Comparison of ENCODE assay signal across 8 mouse cellular contexts in the genomic region with DNA sequence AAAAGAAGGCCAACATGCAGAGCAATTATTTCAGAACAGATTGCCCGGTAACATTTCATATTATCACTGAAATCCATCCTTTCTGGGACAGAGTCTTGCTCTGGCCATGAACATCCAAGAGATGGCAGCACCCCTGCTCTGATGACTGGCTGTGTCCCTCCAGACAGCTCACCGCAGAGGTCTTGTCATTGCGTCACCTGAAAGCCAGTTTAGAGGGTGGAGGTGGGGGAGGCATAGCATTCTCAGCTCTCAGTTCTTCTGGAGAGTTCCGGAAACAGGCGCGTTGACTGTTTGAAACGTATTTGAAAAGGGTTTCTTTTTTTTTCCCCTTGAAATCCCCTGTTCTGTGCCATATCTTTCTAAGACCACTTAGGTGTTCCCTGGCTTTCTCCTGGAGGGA.
A peak's percentile ranks its signal among the peaks of the same experiment; 100 is the strongest.
DNase-seq lines count a peak whose midpoint lies in the region; ATAC-seq and TF ChIP-seq lines count a peak whose summit lies in the region.

No protein-coding gene starts in this region.

- DNase-seq in MEL (ENCODE audit: low read depth, low spot score) = no peak
- peak; percentile 0 for DNase-seq in c-Kit-positive CD71-positive TER-119-negative erythroid progenitor cells, embryonic 14.5 days (ENCODE audit: low read depth)
- DNase-seq in heart, postnatal 0 days (ENCODE audit: low spot score) = peak; percentile 85
- peak; percentile 57 to 70 for DNase-seq in kidney, postnatal 36 days
- DNase-seq in lung, adult 18-20 months = peak; percentile 37 to 67
- peak; percentile 42 for DNase-seq in ovary, postnatal 36 days (ENCODE audit: low spot score)
- peak; percentile 35 to 59 for DNase-seq in urinary bladder, postnatal 36 days (ENCODE audit: low spot score in 2 of 2)

- no peak for TF ChIP-seq POLR2A in MEL (IDR thresholded peaks at IDR 0.05; ENCODE audit: control insufficient read depth in 1 of 2, insufficient read depth in 1 of 2, low read depth in 1 of 2, low read length in 2 of 2, poor library complexity in 1 of 2)

- no peak overlapping the region for H3K4me2 ChIP-seq in forebrain, embryonic 13.5 days
- H3K4me2 ChIP-seq in heart, postnatal 0 days (ENCODE audit: low read depth, low read length) = peak overlapping the region; percentile 9; the same call in 1 of the 2 replicates

- no peaks in the 10 kb centered on the region for H3K4me1 ChIP-seq in MEL (ENCODE audit: control insufficient read depth in 1 of 2, insufficient read depth in 2 of 2, low read length in 2 of 2)
- peaks cover 10% of the 10 kb centered on the region; the same call in 1 of the 2 replicates for H3K4me1 ChIP-seq in forebrain, embryonic 13.5 days
- H3K4me1 ChIP-seq in heart, postnatal 0 days (ENCODE audit: control insufficient read depth, insufficient read depth) = peaks cover 8% of the 10 kb centered on the region; the same call in 1 of the 2 replicates

- TF ChIP-seq RAD21 in MEL (IDR thresholded peaks at IDR 0.05; ENCODE audit: low read depth, low read length) = peak; percentile 29

- peak in 2 of 3 experiments; percentile 29 to 34; a peak in 3 of 6 replicates for TF ChIP-seq CTCF in MEL (IDR thresholded peaks at IDR 0.05 in 2 of 3, conservative IDR thresholded peaks at IDR 0.05 in 1 of 3; ENCODE audit: control insufficient read depth in 1 of 3, insufficient read depth in 1 of 3, low read depth in 2 of 3, low read length in 3 of 3, poor library complexity in 1 of 3, severe bottlenecking in 1 of 3)
- TF ChIP-seq CTCF in heart, postnatal 0 days (IDR thresholded peaks at IDR 0.05; ENCODE audit: low read depth) = peak; percentile 82

- H3K9ac ChIP-seq in MEL (ENCODE audit: control insufficient read depth, low read depth, low read length, poor library complexity, severe bottlenecking) = no peak overlapping the region
- H3K9ac ChIP-seq in forebrain, embryonic 13.5 days = no peak overlapping the region
- no peak overlapping the region for H3K9ac ChIP-seq in heart, postnatal 0 days (replicated peaks; ENCODE audit: low read depth, low read length)

- no peaks in the 10 kb centered on the region for H3K36me3 ChIP-seq in MEL (ENCODE audit: control insufficient read depth in 1 of 2, insufficient read depth in 2 of 2, low read length in 2 of 2)
- no peaks in the 10 kb centered on the region for H3K36me3 ChIP-seq in forebrain, embryonic 13.5 days (ENCODE audit: poor library complexity, severe bottlenecking)
- no peaks in the 10 kb centered on the region for H3K36me3 ChIP-seq in heart, postnatal 0 days (replicated peaks; ENCODE audit: control insufficient read depth, insufficient read depth, low read length)

- no peak overlapping the region for H3K27ac ChIP-seq in MEL (ENCODE audit: control insufficient read depth, low read depth, low read length)
- H3K27ac ChIP-seq in forebrain, embryonic 13.5 days = no peak overlapping the region
- H3K27ac ChIP-seq in heart, postnatal 0 days (ENCODE audit: low read depth) = no peak overlapping the region

- H3K4me3 ChIP-seq in MEL (ENCODE audit: control insufficient read depth in 1 of 2, insufficient read depth in 1 of 2, low read depth in 2 of 2, low read length in 2 of 2) = no peak overlapping the region
- no peak overlapping the region for H3K4me3 ChIP-seq in forebrain, embryonic 13.5 days
- no peak overlapping the region for H3K4me3 ChIP-seq in heart, postnatal 0 days (ENCODE audit: low read depth, low read length)

- H3K27me3 ChIP-seq in MEL (ENCODE audit: control insufficient read depth in 1 of 2, insufficient read depth in 2 of 2, low read length in 2 of 2) = no peaks in the 10 kb centered on the region
- H3K27me3 ChIP-seq in forebrain, embryonic 13.5 days = no peaks in the 10 kb centered on the region
- no peaks in the 10 kb centered on the region for H3K27me3 ChIP-seq in heart, postnatal 0 days (ENCODE audit: control insufficient read depth, insufficient read depth, low read length)

- no peaks in the 10 kb centered on the region for H3K79me2 ChIP-seq in MEL (ENCODE audit: control insufficient read depth, insufficient read depth, low read length, poor library complexity)

- WGBS in forebrain, embryonic 13.5 days = 24% methylated on average over 7 of the region's 7 CpGs
- 3% methylated on average over 7 of the region's 7 CpGs for WGBS in heart, postnatal 0 days

- ATAC-seq in forebrain, embryonic 13.5 days = peak; percentile 93
- peak; percentile 92 for ATAC-seq in heart, postnatal 0 days (ENCODE audit: insufficient read depth, low read depth)

- no peak for TF ChIP-seq EP300 in MEL (IDR thresholded peaks at IDR 0.05; ENCODE audit: low read depth in 1 of 2, low read length in 2 of 2)
- no peak for TF ChIP-seq EP300 in heart, postnatal 0 days (IDR thresholded peaks at IDR 0.05; ENCODE audit: low read depth)

- no peaks in the 10 kb centered on the region for H3K9me3 ChIP-seq in MEL (replicated peaks; ENCODE audit: insufficient read depth, low read length)
- H3K9me3 ChIP-seq in forebrain, embryonic 13.5 days (replicated peaks) = no peaks in the 10 kb centered on the region
- no peaks in the 10 kb centered on the region for H3K9me3 ChIP-seq in heart, postnatal 0 days (replicated peaks; ENCODE audit: control insufficient read depth, low read length)

TF ChIP-seq in MEL, 35 proteins besides CTCF, POLR2A, EP300 and RAD21:
- TF ChIP-seq CHD2 (IDR thresholded peaks at IDR 0.05; ENCODE audit: low read length) = no peak
- no peak for TF ChIP-seq SIN3A (IDR thresholded peaks at IDR 0.05; ENCODE audit: low read length)
- TF ChIP-seq MYB (IDR thresholded peaks at IDR 0.05; ENCODE audit: low read depth, low read length) = no peak
- TF ChIP-seq MXI1 (IDR thresholded peaks at IDR 0.05; ENCODE audit: low read depth, low read length) = no peak
- no peak for TF ChIP-seq MYC (IDR thresholded peaks at IDR 0.05; ENCODE audit: low read depth, low read length)
- no peak for TF ChIP-seq MAFK (IDR thresholded peaks at IDR 0.05; ENCODE audit: borderline replicate concordance, low read depth, low read length)
- TF ChIP-seq SMC3 (IDR thresholded peaks at IDR 0.05; ENCODE audit: low read depth, low read length) = peak; percentile 36
- TF ChIP-seq ZNF384 (IDR thresholded peaks at IDR 0.05; ENCODE audit: low read depth, low read length) = no peak
